ENCODE assay signal across 8 mouse cellular contexts in genomic region chr6:59024164-59024724, GRCm38 (mm10). TPM values are rescaled to one million over a fixed set of nuclear protein-coding genes. Genes with fewer than 3 reads are reported as not detected.
DNase-seq lines count a peak whose midpoint lies in the region; ATAC-seq lines count a peak whose summit lies in the region.

Gene Fam13a (minus strand): TSS chr6:59024549.

- H3K4me1 ChIP-seq in heart, embryonic 12.5 days (replicated peaks): peaks cover 4% of the 10 kb centered on the region; the same call in 1 of the 2 replicates
- H3K4me1 ChIP-seq in kidney, embryonic 16.5 days (ENCODE audit: insufficient read depth, low read length): 0 out of 2 replicates have a peak, but pooled peaks cover 12% of the 10 kb centered on the region
- no peaks in the 10 kb centered on the region for H3K4me1 ChIP-seq in limb, embryonic 15.5 days
- peaks cover 5% of the 10 kb centered on the region; the same call in 1 of the 2 replicates for H3K4me1 ChIP-seq in midbrain, embryonic 16.5 days (ENCODE audit: control insufficient read depth, insufficient read depth, low read length)
- H3K4me1 ChIP-seq in stomach, embryonic 16.5 days (ENCODE audit: control insufficient read depth, insufficient read depth, low read length): 0 out of 2 replicates have a peak, but pooled peaks cover 5% of the 10 kb centered on the region

- peak; percentile 97 for ATAC-seq in heart, embryonic 12.5 days (ENCODE audit: insufficient number of reproducible peaks, low FRiP score)
- ATAC-seq in kidney, embryonic 16.5 days (ENCODE audit: low FRiP score, low TSS enrichment): peak; percentile 100
- ATAC-seq in limb, embryonic 15.5 days (ENCODE audit: insufficient number of reproducible peaks, low FRiP score, low TSS enrichment, low read depth): peak; percentile 97
- ATAC-seq in midbrain, embryonic 16.5 days: peak; percentile 99
- ATAC-seq in stomach, embryonic 16.5 days (ENCODE audit: insufficient read depth, low FRiP score): peak; percentile 99

- H3K9ac ChIP-seq in heart, embryonic 12.5 days: peak within 1 kb of the TSS; percentile 73
- peak within 1 kb of the TSS; percentile 66 for H3K9ac ChIP-seq in kidney, embryonic 16.5 days (replicated peaks; ENCODE audit: low read length)
- H3K9ac ChIP-seq in limb, embryonic 15.5 days: peak within 1 kb of the TSS; percentile 33; the same call in 1 of the 2 replicates
- peak within 1 kb of the TSS; percentile 73 for H3K9ac ChIP-seq in midbrain, embryonic 16.5 days (ENCODE audit: low read depth, low read length)
- H3K9ac ChIP-seq in stomach, embryonic 16.5 days (ENCODE audit: low read length): peak within 1 kb of the TSS; percentile 72

- WGBS in heart, embryonic 12.5 days: 0% methylated on average over 16 of the region's 16 CpGs
- 1% methylated on average over 16 of the region's 16 CpGs for WGBS in kidney, embryonic 16.5 days
- under 1% methylated on average over 16 of the region's 16 CpGs for WGBS in limb, embryonic 15.5 days
- WGBS in midbrain, embryonic 16.5 days: 1% methylated on average over 16 of the region's 16 CpGs
- WGBS in stomach, embryonic 16.5 days: under 1% methylated on average over 16 of the region's 16 CpGs

- peak within 1 kb of the TSS; percentile 65 for H3K4me2 ChIP-seq in heart, embryonic 12.5 days
- H3K4me2 ChIP-seq in kidney, embryonic 16.5 days (replicated peaks; ENCODE audit: low read depth, low read length): peak within 1 kb of the TSS; percentile 72
- H3K4me2 ChIP-seq in limb, embryonic 15.5 days: peak within 1 kb of the TSS; percentile 58
- peak within 1 kb of the TSS; percentile 59 for H3K4me2 ChIP-seq in midbrain, embryonic 16.5 days (ENCODE audit: low read length)
- peak within 1 kb of the TSS; percentile 72 for H3K4me2 ChIP-seq in stomach, embryonic 16.5 days (ENCODE audit: low read depth, low read length)

- H3K9me3 ChIP-seq in heart, embryonic 12.5 days (replicated peaks): no peaks in the 10 kb centered on the region
- no peaks in the 10 kb centered on the region for H3K9me3 ChIP-seq in kidney, embryonic 16.5 days (ENCODE audit: low read length)
- H3K9me3 ChIP-seq in limb, embryonic 15.5 days: no peaks in the 10 kb centered on the region
- no peaks in the 10 kb centered on the region for H3K9me3 ChIP-seq in midbrain, embryonic 16.5 days (replicated peaks; ENCODE audit: control insufficient read depth, low read length, poor library complexity, severe bottlenecking)
- H3K9me3 ChIP-seq in stomach, embryonic 16.5 days (replicated peaks; ENCODE audit: control insufficient read depth, low read length): no peaks in the 10 kb centered on the region

- peak within 1 kb of the TSS; percentile 85 for H3K27ac ChIP-seq in heart, embryonic 12.5 days (ENCODE audit: poor library complexity, severe bottlenecking)
- H3K27ac ChIP-seq in kidney, embryonic 16.5 days (ENCODE audit: low read length): peak within 1 kb of the TSS; percentile 88
- H3K27ac ChIP-seq in limb, embryonic 15.5 days: peak within 1 kb of the TSS; percentile 58
- peak within 1 kb of the TSS; percentile 83 for H3K27ac ChIP-seq in midbrain, embryonic 16.5 days (ENCODE audit: low read length)
- H3K27ac ChIP-seq in stomach, embryonic 16.5 days (ENCODE audit: low read length): peak within 1 kb of the TSS; percentile 88

- H3K36me3 ChIP-seq in heart, embryonic 12.5 days: no peaks in the 10 kb centered on the region
- no peaks in the 10 kb centered on the region for H3K36me3 ChIP-seq in kidney, embryonic 16.5 days (ENCODE audit: insufficient read depth, low read length)
- H3K36me3 ChIP-seq in limb, embryonic 15.5 days: no peaks in the 10 kb centered on the region
- H3K36me3 ChIP-seq in midbrain, embryonic 16.5 days (ENCODE audit: control insufficient read depth, insufficient read depth, low read length): no peaks in the 10 kb centered on the region
- no peaks in the 10 kb centered on the region for H3K36me3 ChIP-seq in stomach, embryonic 16.5 days (ENCODE audit: control insufficient read depth, insufficient read depth, low read length)

- H3K27me3 ChIP-seq in heart, embryonic 12.5 days (replicated peaks): no peaks in the 10 kb centered on the region
- H3K27me3 ChIP-seq in kidney, embryonic 16.5 days (ENCODE audit: insufficient read depth, low read length): no peaks in the 10 kb centered on the region
- H3K27me3 ChIP-seq in limb, embryonic 15.5 days: no peaks in the 10 kb centered on the region
- no peaks in the 10 kb centered on the region for H3K27me3 ChIP-seq in midbrain, embryonic 16.5 days (ENCODE audit: control insufficient read depth, insufficient read depth, low read depth, low read length)
- no peaks in the 10 kb centered on the region for H3K27me3 ChIP-seq in stomach, embryonic 16.5 days (ENCODE audit: control insufficient read depth, insufficient read depth, low read length)

- peak within 1 kb of the TSS; percentile 79 for H3K4me3 ChIP-seq in heart, embryonic 12.5 days
- H3K4me3 ChIP-seq in kidney, embryonic 16.5 days (ENCODE audit: low read length): peak within 1 kb of the TSS; percentile 65
- H3K4me3 ChIP-seq in limb, embryonic 15.5 days: peak within 1 kb of the TSS; percentile 60
- peak within 1 kb of the TSS; percentile 58 for H3K4me3 ChIP-seq in midbrain, embryonic 16.5 days (ENCODE audit: low read depth, low read length)
- peak within 1 kb of the TSS; percentile 59 for H3K4me3 ChIP-seq in stomach, embryonic 16.5 days (replicated peaks; ENCODE audit: low read length)

- DNase-seq in A20 (ENCODE audit: low read depth, low spot score): peak; percentile 14
- peak; percentile 76 for DNase-seq in brain, embryonic 18.5 days (ENCODE audit: low read depth, low spot score)
- DNase-seq in fat pad, adult 2 months (ENCODE audit: extremely low read depth, low read depth, low spot score): peak; percentile 66

RNA-seq across cellular contexts. Expression of gene Fam13a, which starts in this region (rescaled TPM):
- 6.2 and 6.8 TPM in 2 replicates for polyA plus RNA-seq in heart, embryonic 12.5 days (2016; fragmentation: Nextera tagmentation; extraction: Ambion mirVana)
- polyA plus RNA-seq in kidney, embryonic 16.5 days (2015; fragmentation: Nextera tagmentation; extraction: Ambion mirVana): 10.5 and 11.5 TPM in 2 replicates
- 8.7 and 9.2 TPM in 2 replicates for polyA plus RNA-seq in limb, embryonic 15.5 days (2015; fragmentation: Nextera tagmentation; extraction: Ambion mirVana)
- 11.6 and 13.0 TPM in 2 replicates for polyA plus RNA-seq in midbrain, embryonic 16.5 days (2015; fragmentation: Nextera tagmentation; extraction: Ambion mirVana)
- 13.8 and 14.9 TPM in 2 replicates for polyA plus RNA-seq in stomach, embryonic 16.5 days (2015; fragmentation: Nextera tagmentation; extraction: Ambion mirVana)

Comparison
In these comparisons a context has a peak if more than half of its experiments do, and no peak if none do; other contexts are left out.
1. Peak in every context shown above with its lines: DNase-seq, ATAC-seq, H3K4me3 ChIP-seq and H3K27ac ChIP-seq.
2. DNase-seq: peak in every context shown above with its lines; median percentile 76 in brain, embryonic 18.5 days; 66 in fat pad, adult 2 months; 14 in A20.